Mouse (Mus musculus) urinary bladder, postnatal 25 days (tissue): ENCODE measurements around the gene Gstm7.

ENCODE experiments used
- DNase-seq: peaks from one replicate; pipeline ENCODE4 v3.0.0; 2022; ENCODE audit warnings: low spot score

Gstm7 gene

DNA sequence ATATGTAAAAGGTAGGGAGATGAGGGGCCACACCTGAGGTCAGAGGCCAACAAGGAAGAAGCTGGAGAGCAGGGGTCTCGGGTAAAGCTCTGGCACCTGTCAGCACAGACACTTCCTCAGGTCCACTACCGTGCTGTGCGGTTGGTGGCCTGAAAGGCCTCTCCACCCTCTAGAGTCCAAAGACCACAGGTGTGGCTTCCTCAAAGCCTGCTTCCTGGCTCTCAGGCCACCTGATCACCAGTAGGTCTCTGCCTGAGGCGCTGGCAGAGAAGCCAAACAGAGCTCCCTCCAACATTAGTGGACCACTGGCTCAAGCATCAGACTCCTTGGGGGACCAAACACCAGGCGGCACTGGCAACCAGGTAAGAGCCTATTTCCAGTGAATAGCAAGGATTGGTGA is 54.6 kb downstream of the Gstm7 start, which contains the start of gene Eps8l3:
Gene Eps8l3 (plus strand): TSS at position 225 of the 400 bp plus-strand sequence.
- DNase-seq = no peak
